Mouse (Mus musculus) olfactory bulb, adult 2 months (tissue): Measurements from ENCODE around the gene Tmem9.

Experiments used
- CTCF ChIP-seq: fragments of 200-500 bp; IDR thresholded peaks from 2 replicates; pipeline ENCODE4 v1.5.1; 2012; ENCODE audit warnings: low read depth, mild to moderate bottlenecking, low read length, moderate library complexity; ENCODE audit not compliant: insufficient read depth
- POLR2A ChIP-seq: fragments of 200-500 bp; IDR thresholded peaks from 2 replicates; pipeline ENCODE4 v1.6.1; 2012; ENCODE audit warnings: mild to moderate bottlenecking, low read depth, low read length, moderate library complexity; ENCODE audit not compliant: insufficient read depth

- TF ChIP-seq POLR2A (no peak), CTCF (no peak)
Observed at GRCm38 (mm10) chr1:136061041-136061789, 53.3 kb downstream of the Tmem9 start.
